Mouse (Mus musculus) neutrophil, adult 5-6 weeks (primary cell): ENCODE measurements at regions not wholly inside any gene's neighbourhood (a gene's known extent, or its start where the extent isn't known, plus 50 kb on each side); places are given as distances from the start of the nearest gene placed in this dataset.

Experiments
- ATAC-seq: fragments of 151-379, 151-347 bp; 2 replicates; pipeline ENCODE4 v1.8.0; 2017; ENCODE audit warnings: mild to moderate bottlenecking, moderate TSS enrichment; ENCODE audit not compliant: insufficient number of reproducible peaks, poor library complexity, low FRiP score, severe bottlenecking; ENCODE audit errors: extremely low read depth

DNA sequence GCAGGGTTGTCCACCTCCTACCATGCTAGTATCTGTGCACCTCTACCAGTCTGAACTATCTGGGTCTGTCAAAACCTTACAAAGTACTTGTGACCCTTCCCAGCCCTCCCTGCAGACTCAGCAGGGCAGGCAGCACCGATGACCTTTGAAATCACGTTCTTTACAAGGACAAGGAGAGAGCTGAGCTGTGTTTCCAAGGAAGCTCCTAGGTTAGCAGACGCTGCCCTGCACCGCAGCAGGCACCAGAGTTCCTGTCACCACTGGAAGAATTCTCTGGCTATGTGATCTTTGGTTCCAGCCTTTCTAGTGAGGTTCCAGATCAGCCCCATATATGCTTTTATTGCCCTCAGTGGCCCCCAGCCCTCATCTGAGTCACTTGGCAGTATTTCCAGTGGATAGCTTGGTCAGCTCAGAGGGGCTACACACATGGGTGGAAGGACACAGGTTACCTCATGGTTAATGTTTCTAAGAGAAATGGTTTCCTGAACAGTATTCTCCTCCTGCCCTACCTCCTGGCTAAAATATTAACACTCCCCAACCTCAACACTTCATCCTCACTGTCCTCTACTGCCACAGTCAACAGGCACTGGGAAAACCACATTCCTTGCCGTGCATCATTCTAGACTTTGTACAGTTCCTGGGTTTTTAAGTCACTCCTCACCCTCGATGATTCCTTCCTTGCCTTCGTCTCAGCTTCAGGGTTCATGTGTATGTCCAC lies 251.2 kb upstream of the Gli3 start:
- 0 out of 2 replicates have a peak, but pooled peaks have one; percentile 9 for ATAC-seq

DNA sequence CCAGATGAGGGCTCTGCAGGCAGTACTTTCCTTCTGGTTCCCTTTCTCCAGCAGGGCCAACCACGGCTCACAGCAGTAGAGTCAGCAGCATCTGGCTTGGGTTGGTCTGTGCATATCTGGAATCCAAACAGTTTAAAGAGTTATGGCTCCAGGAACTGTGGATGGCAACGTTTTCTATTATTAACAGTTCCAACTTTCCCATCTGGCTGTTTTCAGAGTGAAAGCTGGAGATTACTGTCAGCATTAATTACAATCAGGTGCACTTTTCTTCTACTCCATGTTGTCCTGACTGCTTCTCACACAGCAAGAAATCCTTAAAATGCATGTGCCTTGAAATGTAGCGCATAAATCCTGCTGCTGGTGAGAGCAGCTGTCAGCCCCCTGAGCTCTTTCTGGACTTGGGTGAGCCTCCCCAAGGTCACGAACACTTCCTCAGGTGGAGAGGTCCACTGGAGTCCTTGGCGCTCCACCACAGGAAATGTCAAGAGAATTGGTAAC lies 250.6 kb upstream of the Gli3 start:
- ATAC-seq = no peak

DNA sequence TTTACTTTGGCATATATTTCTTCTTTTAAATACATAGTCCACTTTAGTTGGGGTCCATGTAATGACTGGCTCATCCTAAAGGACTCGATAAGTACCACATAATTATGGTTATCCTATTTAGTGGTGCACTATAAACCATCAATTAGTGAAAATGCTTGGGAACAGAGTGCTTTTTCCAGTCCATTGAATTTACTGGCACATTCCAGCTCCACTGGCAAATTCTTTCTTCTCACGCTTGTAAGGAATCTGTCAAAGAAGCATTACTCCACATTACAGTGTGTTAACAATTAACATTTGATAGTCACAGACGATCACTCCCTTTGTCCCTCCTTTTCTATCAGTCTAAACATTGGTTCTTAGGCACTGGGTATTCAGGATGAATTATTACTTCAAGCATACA lies 241.7 kb upstream of the Gli3 start:
- ATAC-seq = no peak

DNA sequence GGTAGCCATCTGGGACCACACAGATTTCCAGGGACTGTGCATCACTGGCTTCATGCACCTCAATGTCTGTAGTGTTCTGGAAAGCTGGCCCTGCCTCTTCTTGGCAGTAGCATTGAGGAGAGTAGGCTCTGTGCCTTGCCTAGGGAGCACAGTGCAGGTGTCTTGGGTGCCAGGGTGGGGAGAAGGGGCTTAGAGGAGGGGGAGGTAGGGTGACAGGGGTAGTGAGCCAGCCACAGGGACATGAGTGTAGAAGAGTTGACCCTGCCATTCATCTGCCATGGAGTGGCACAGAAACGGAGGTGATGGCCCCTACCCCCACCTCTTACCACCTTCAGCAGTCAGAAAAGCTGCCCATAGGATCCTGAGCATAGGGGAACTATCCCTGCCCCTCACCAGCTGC lies 235.4 kb upstream of the Gli3 start:
- peak; percentile 6; the same call in 1 of the 2 replicates for ATAC-seq
